In the genomic region with DNA sequence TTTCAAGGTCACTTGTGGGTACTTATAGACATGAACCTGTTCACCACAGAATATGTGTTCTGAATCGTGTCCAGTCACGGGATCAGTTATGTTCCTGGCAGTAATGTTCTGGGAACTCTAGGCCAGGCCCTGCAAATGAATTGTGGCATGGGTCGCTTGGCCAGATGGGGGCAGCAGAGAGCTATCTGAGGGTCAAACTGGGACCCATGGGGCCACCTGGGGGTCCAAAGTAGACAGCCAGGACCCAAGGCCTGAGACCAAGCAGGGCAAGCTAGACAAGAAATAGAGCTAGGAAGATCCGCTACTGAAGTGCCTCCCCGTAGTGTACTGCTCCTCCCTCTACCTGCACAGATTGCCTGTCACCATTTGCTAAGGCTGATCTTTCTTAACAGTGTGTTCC, we compare ENCODE assay signal across 9 mouse cellular contexts.
DNase-seq lines count a peak whose midpoint lies in the region; ATAC-seq and TF ChIP-seq lines count a peak whose summit lies in the region.
"Had no signal": no experiment of that assay in that cellular context is flagged by ENCODE, and none has a peak within 500 bp of the region (broad histone marks: within the 10 kb centered on the region; RNA-seq: fewer than 3 reads in every experiment).

No protein-coding gene starts in this region.

- no peaks in the 10 kb centered on the region for H3K9me3 ChIP-seq in hindbrain, embryonic 14.5 days (ENCODE audit: control insufficient read depth, low read length)
- H3K9me3 ChIP-seq in hindbrain, embryonic 12.5 days (replicated peaks), result no peaks in the 10 kb centered on the region
- H3K9me3 ChIP-seq in forebrain, embryonic 13.5 days (replicated peaks), result no peaks in the 10 kb centered on the region
- H3K9me3 ChIP-seq in intestine, embryonic 15.5 days, result no peaks in the 10 kb centered on the region

- H3K79me2 ChIP-seq in liver, adult 2 months (ENCODE audit: control insufficient read depth, insufficient read depth, low read length), result no peaks in the 10 kb centered on the region

- no peak overlapping the region for H3K4me3 ChIP-seq in hindbrain, embryonic 14.5 days (replicated peaks; ENCODE audit: low read length)
- H3K4me3 ChIP-seq in hindbrain, embryonic 12.5 days, result no peak overlapping the region
- no peak overlapping the region for H3K4me3 ChIP-seq in forebrain, embryonic 13.5 days
- H3K4me3 ChIP-seq in intestine, embryonic 15.5 days (replicated peaks), result no peak overlapping the region
- H3K4me3 ChIP-seq in liver, adult 2 months (ENCODE audit: insufficient read depth, low read depth, low read length), result no peak overlapping the region

- TF ChIP-seq CTCF in liver, adult 2 months (IDR thresholded peaks at IDR 0.05; ENCODE audit: low read depth, low read length), result peak; percentile 85

- no peak overlapping the region for H3K9ac ChIP-seq in hindbrain, embryonic 14.5 days
- no peak overlapping the region for H3K9ac ChIP-seq in hindbrain, embryonic 12.5 days
- H3K9ac ChIP-seq in forebrain, embryonic 13.5 days, result no peak overlapping the region
- no peak overlapping the region for H3K9ac ChIP-seq in intestine, embryonic 15.5 days
- H3K9ac ChIP-seq in liver, adult 2 months (ENCODE audit: low read depth, low read length), result no peak overlapping the region

- H3K27ac ChIP-seq in hindbrain, embryonic 14.5 days, result no peak overlapping the region
- H3K27ac ChIP-seq in hindbrain, embryonic 12.5 days, result no peak overlapping the region
- H3K27ac ChIP-seq in forebrain, embryonic 13.5 days, result no peak overlapping the region
- H3K27ac ChIP-seq in intestine, embryonic 15.5 days, result no peak overlapping the region
- no peak overlapping the region for H3K27ac ChIP-seq in liver, adult 2 months (replicated peaks; ENCODE audit: insufficient read depth, low read depth, low read length)
- H3K27ac ChIP-seq: macrophage had no signal

- no peak overlapping the region for H3K4me2 ChIP-seq in hindbrain, embryonic 14.5 days (replicated peaks)
- H3K4me2 ChIP-seq in hindbrain, embryonic 12.5 days (replicated peaks), result no peak overlapping the region
- no peak overlapping the region for H3K4me2 ChIP-seq in forebrain, embryonic 13.5 days
- H3K4me2 ChIP-seq in intestine, embryonic 15.5 days (replicated peaks), result no peak overlapping the region

- no peak for ATAC-seq in hindbrain, embryonic 14.5 days (ENCODE audit: low FRiP score)
- no peak for ATAC-seq in hindbrain, embryonic 12.5 days (ENCODE audit: low FRiP score)
- peak; percentile 41; the same call in 1 of the 2 replicates for ATAC-seq in forebrain, embryonic 13.5 days
- 0 out of 2 replicates have a peak, but pooled peaks have one; percentile 39 for ATAC-seq in intestine, embryonic 15.5 days

- TF ChIP-seq POLR2A in liver, adult 2 months (IDR thresholded peaks at IDR 0.05; ENCODE audit: extremely low read depth, insufficient read depth, low read length), result no peak

- H3K27me3 ChIP-seq in hindbrain, embryonic 14.5 days (ENCODE audit: control insufficient read depth, insufficient read depth, low read length), result no peaks in the 10 kb centered on the region
- peaks cover 3% of the 10 kb centered on the region; the same call in 1 of the 2 replicates for H3K27me3 ChIP-seq in hindbrain, embryonic 12.5 days
- H3K27me3 ChIP-seq in forebrain, embryonic 13.5 days, result no peaks in the 10 kb centered on the region
- no peaks in the 10 kb centered on the region for H3K27me3 ChIP-seq in intestine, embryonic 15.5 days (replicated peaks)
- H3K27me3 ChIP-seq in liver, adult 2 months (ENCODE audit: control insufficient read depth, insufficient read depth, low read length), result no peaks in the 10 kb centered on the region

- H3K36me3 ChIP-seq in hindbrain, embryonic 14.5 days (replicated peaks; ENCODE audit: control insufficient read depth, insufficient read depth), result no peaks in the 10 kb centered on the region
- H3K36me3 ChIP-seq in hindbrain, embryonic 12.5 days, result no peaks in the 10 kb centered on the region
- no peaks in the 10 kb centered on the region for H3K36me3 ChIP-seq in forebrain, embryonic 13.5 days (ENCODE audit: poor library complexity, severe bottlenecking)
- no peaks in the 10 kb centered on the region for H3K36me3 ChIP-seq in intestine, embryonic 15.5 days
- H3K36me3 ChIP-seq in liver, adult 2 months (ENCODE audit: control insufficient read depth, insufficient read depth, low read length), result no peaks in the 10 kb centered on the region

- peak; percentile 56 for DNase-seq in hindbrain, embryonic 14.5 days (ENCODE audit: low spot score)
- peak; percentile 16 to 25 for DNase-seq in adrenal gland, postnatal 4 days (ENCODE audit: low spot score in 2 of 2)
- DNase-seq in liver, adult 2 months (ENCODE audit: extremely low read depth, low read depth, low spot score), result peak; percentile 15
- peak; percentile 29 for DNase-seq in retina, postnatal 7 days (ENCODE audit: low read depth, low spot score)
- DNase-seq in urinary bladder, postnatal 36 days (ENCODE audit: low spot score in 2 of 2), result peak; percentile 43 to 44

- 51% methylated on average over 5 of the region's 5 CpGs for WGBS in hindbrain, embryonic 14.5 days
- 45% methylated on average over 5 of the region's 5 CpGs for WGBS in hindbrain, embryonic 12.5 days
- WGBS in forebrain, embryonic 13.5 days, result 31% methylated on average over 5 of the region's 5 CpGs
- WGBS in intestine, embryonic 15.5 days, result 49% methylated on average over 5 of the region's 5 CpGs
- 42% methylated on average over 5 of the region's 5 CpGs for WGBS in liver, adult 2 months

- H3K4me1 ChIP-seq in hindbrain, embryonic 14.5 days (replicated peaks; ENCODE audit: control insufficient read depth, insufficient read depth, low read length), result no peaks in the 10 kb centered on the region
- H3K4me1 ChIP-seq in hindbrain, embryonic 12.5 days, result peaks cover 10% of the 10 kb centered on the region
- peaks cover 30% of the 10 kb centered on the region for H3K4me1 ChIP-seq in forebrain, embryonic 13.5 days
- H3K4me1 ChIP-seq in intestine, embryonic 15.5 days (replicated peaks), result no peaks in the 10 kb centered on the region
- no peaks in the 10 kb centered on the region for H3K4me1 ChIP-seq in liver, adult 2 months (ENCODE audit: control insufficient read depth, insufficient read depth, low read length)

Comparison
In these comparisons a context has a peak if more than half of its experiments do, and no peak if none do; other contexts are left out.
1. ATAC-seq: peak in forebrain, embryonic 13.5 days (single experiment) and intestine, embryonic 15.5 days (single experiment); none in hindbrain, embryonic 14.5 days (single experiment) and hindbrain, embryonic 12.5 days (single experiment).
2. Peak in every context shown above with its lines, with median percentiles within 50 percentile points of each other: DNase-seq.